Mouse (Mus musculus) hindbrain, embryonic 12.5 days (tissue): ENCODE results near the gene Hist1h4i. TPM values are rescaled to one million over a fixed set of nuclear protein-coding genes. Genes with fewer than 3 reads are reported as not detected.
A peak's percentile ranks its signal among the peaks of the same experiment; 100 is the strongest.

Experiments used
- ATAC-seq: fragments of 200-750 bp; cut with Nextera tagmentation; 2 replicates; pipeline ENCODE4 v1.8.0; 2017; ENCODE audit warnings: moderate TSS enrichment; ENCODE audit not compliant: low FRiP score
- H3K27ac ChIP-seq: fragments of 300-500 bp; sonication (generic); 2 replicates; pipeline ENCODE4 v1.5.1; 2016; ENCODE audit warnings: mild to moderate bottlenecking
- H3K27me3 ChIP-seq: fragments of 300-500 bp; sonication (generic); 2 replicates; pipeline ENCODE4 v1.6.1; 2016; ENCODE audit warnings: mild to moderate bottlenecking
- H3K36me3 ChIP-seq: fragments of 300-500 bp; sonication (generic); 2 replicates; pipeline ENCODE4 v1.6.1; 2016; ENCODE audit warnings: mild to moderate bottlenecking
- H3K4me1 ChIP-seq: fragments of 300-500 bp; sonication (generic); 2 replicates; pipeline ENCODE4 v1.6.1; 2016
- H3K4me2 ChIP-seq: fragments of 300-500 bp; sonication (generic); replicated peaks from 2 replicates; pipeline ENCODE4 v1.6.1; 2016; ENCODE audit warnings: mild to moderate bottlenecking
- H3K4me3 ChIP-seq: fragments of 300-500 bp; sonication (generic); 2 replicates; pipeline ENCODE4 v1.5.1; 2016; ENCODE audit warnings: mild to moderate bottlenecking
- H3K9ac ChIP-seq: fragments of 300-500 bp; sonication (generic); 2 replicates; pipeline ENCODE4 v1.6.1; 2016; ENCODE audit warnings: mild to moderate bottlenecking, moderate library complexity
- H3K9me3 ChIP-seq: fragments of 300-500 bp; sonication (generic); replicated peaks from 2 replicates; pipeline ENCODE4 v1.6.1; 2016; ENCODE audit warnings: mild to moderate bottlenecking
- WGBS: fragments of 180-500 bp; shearing (Covaris S2); methylation state at CpG from one replicate; pipeline ENCODE4 v1.1.7; 2016; 5-methylcytosine and 5-hydroxymethylcytosine counted together
- polyA plus RNA-seq: library from polyadenylated mRNA; unstranded; fragments of >200 nt; fragmentation: Nextera tagmentation; extraction: Ambion mirVana; gene quantifications from 2 replicates; pipeline ENCODE4 v1.2.1, GENCODE M21; 2016

Gene Hist1h4i
- polyA plus RNA-seq, 1 experiment from 2014 or later, result 20.9 TPM

DNA sequence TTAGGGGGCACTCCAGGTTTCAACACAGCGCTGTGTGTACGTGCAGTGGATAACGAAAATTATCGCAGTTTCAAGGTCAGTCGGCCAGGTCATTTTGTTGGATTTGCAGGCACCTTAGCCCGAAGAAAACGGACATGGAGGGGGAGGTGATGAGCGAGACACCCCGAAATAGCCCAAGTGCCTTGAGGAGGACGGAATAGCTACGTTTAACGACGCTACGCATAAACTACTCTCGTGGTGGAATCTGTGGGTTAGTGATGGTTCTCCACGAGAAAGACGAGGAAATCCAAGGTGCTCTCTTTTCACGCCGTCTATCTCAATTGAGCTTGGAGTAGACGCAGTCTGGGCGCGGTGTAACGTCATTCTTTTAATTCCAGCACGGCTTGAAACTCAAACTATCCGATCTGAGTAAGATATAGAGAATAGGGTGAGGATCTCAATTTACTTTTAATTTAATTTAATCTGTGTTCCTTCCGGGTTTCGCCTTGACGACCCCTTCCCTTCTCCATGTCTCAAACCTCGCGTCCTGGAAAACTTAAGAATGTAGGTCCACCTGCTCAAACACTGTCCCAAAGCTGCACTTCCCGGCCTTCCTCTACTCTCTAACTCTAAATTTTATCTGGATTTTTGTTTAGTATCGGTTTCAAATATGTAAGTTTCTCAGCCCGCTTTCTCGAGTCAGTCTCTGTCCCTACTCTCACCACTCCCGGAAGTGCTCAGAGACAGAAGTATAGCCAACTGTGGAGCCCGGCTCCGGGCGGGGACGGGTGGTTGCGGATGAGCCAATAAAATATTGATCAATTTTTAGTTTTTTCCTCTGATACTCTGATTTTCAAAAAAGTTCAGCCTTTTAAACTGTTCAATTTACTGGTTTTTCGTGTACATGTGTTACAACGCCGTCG lies 21.0 kb downstream of the Hist1h4i start:
- ATAC-seq, result no peak
- under 1% methylated on average over 44 of the region's 44 CpGs for WGBS
- Histone ChIP-seq H3K27me3 (peaks cover 40% of the 10 kb centered on the region), H3K9ac (no peak overlapping the region), H3K4me1 (peaks cover 5% of the 10 kb centered on the region), H3K4me3 (peak overlapping the region; percentile 41), H3K4me2 (peak overlapping the region; percentile 47), H3K9me3 (no peaks in the 10 kb centered on the region), H3K36me3 (no peaks in the 10 kb centered on the region), H3K27ac (no peak overlapping the region)

DNA sequence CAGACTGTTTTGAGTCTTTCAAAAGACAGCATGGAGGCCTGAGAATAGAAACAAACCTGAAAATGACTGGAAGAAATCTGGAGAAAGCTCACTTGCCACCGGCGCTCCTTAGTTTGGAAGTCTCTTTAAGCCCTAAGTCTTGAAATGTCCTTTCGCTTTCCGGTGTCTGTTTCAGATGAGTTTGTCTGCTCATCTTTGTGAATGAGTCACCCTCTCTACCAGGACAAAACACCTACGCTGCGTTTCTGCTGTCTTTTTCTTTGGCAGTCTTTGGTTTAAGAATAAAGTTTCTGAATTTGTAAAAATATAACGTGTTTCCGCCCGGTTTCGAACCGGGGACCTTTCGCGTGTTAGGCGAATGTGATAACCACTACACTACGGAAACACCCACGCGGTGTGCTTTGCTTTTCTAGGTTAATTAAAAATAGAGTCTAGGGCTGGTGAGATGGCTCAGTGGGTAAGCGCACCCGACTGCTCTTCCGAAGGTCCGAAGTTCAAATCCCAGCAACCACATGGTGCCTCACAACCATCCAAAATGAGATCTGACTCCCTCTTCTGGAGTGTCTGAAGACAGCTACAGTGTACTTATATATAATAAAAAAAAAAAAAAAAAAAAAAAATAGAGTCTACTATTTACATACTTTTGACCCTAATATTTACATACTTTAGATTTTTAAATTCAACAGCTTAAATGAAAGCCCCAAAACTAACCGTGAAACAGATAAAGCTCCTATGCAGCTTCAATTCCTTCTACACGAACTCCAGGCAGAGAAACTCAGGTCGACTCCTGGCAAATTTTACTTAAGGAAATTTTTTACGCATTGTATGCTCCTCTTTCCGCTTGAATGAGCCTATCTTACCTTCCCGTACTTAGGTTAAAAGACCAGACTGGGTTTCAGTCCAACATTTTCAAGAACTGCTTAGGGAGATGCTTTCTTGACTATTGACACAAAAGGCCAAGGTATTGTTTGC lies 25.4 kb downstream of the Hist1h4i start:
- H3K36me3 ChIP-seq, result no peaks in the 10 kb centered on the region
- H3K27me3 ChIP-seq, result peaks cover 75% of the 10 kb centered on the region
- H3K9ac ChIP-seq, result no peak overlapping the region
- ATAC-seq, result no peak
- WGBS, result 15% methylated on average over 27 of the region's 27 CpGs
- no peak overlapping the region for H3K4me3 ChIP-seq
- H3K4me1 ChIP-seq, result no peaks in the 10 kb centered on the region
- no peak overlapping the region for H3K27ac ChIP-seq
- no peaks in the 10 kb centered on the region for H3K9me3 ChIP-seq
- no peak overlapping the region for H3K4me2 ChIP-seq

- H3K27me3 ChIP-seq, result peaks cover 82% of the 10 kb centered on the region
- H3K9ac ChIP-seq, result no peak overlapping the region
- H3K9me3 ChIP-seq, result no peaks in the 10 kb centered on the region
- no peaks in the 10 kb centered on the region for H3K36me3 ChIP-seq
- WGBS, result 14% methylated on average over 17 of the region's 17 CpGs
- H3K4me1 ChIP-seq, result no peaks in the 10 kb centered on the region
- H3K4me3 ChIP-seq, result 0 out of 2 replicates have a peak overlapping the region, but pooled peaks have one; percentile 7
- peak overlapping the region; percentile 15; the same call in 1 of the 2 replicates for H3K4me2 ChIP-seq
- ATAC-seq, result no peak
- no peak overlapping the region for H3K27ac ChIP-seq
Measured at GRCm38 (mm10) chr13:22014411-22014845, 26.7 kb downstream of the Hist1h4i start.

DNA sequence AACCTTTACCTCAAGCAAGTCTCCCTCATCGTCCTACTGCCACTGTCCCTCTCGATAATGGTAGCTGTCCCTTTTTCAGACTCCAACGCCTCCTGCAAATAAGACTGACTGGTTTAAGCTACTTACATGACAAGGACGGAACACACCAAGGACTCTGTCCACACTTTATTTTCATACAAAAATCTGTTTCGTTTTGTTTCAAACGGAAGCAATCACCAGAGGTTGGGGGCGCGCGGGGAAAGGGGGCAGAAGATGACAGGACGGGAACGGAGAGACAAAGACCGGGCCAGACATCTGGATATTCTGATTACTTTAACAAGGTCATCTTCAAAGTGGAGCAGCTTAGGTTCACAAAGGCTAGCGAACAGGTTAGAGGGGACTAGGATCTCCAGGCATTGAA lies 27.4 kb downstream of the Hist1h4i start:
- Histone ChIP-seq H3K9ac (no peak overlapping the region), H3K27me3 (peaks cover 82% of the 10 kb centered on the region), H3K4me3 (no peak overlapping the region), H3K9me3 (no peaks in the 10 kb centered on the region), H3K27ac (no peak overlapping the region), H3K4me2 (no peak overlapping the region), H3K36me3 (no peaks in the 10 kb centered on the region), H3K4me1 (no peaks in the 10 kb centered on the region)
- WGBS, result 16% methylated on average over 13 of the region's 13 CpGs
- no peak for ATAC-seq

DNA sequence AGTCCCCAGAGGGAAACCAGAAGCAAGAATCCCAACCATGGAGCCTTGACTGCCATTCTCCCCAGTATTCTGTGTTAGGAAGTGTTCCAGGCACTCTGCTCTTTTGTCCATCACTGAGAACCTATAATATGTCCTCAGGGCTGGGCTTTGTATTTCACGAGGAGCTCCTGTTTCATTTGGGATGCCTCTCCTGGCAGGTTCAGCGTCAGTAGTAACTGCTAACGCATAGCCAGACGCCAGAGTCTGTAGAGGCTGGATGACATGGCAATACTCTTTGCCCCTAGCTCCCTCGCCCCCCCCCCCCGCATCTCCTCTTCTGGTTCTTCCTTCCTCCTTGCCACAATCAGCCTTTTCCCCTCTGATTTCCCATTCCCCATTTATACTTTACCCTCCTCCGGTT lies 31.5 kb downstream of the Hist1h4i start, which contains the start of gene Prss16:
Gene Prss16, minus strand, starts transcription at position 101 of the 400 bp plus-strand sequence.
- Histone ChIP-seq H3K9me3 (no peaks in the 10 kb centered on the region), H3K4me1 (peaks cover 16% of the 10 kb centered on the region), H3K4me2 (no peak within 1 kb of the TSS), H3K36me3 (no peaks in the 10 kb centered on the region), H3K4me3 (no peak within 1 kb of the TSS), H3K27me3 (peaks cover 96% of the 10 kb centered on the region), H3K27ac (no peak within 1 kb of the TSS), H3K9ac (no peak within 1 kb of the TSS)
- WGBS, result 35% methylated on average over 7 of the region's 7 CpGs
- ATAC-seq, result no peak

GRCm38 (mm10) chr13:22008707-22009106 lies 32.5 kb downstream of the Hist1h4i start:
- no peak for ATAC-seq
- Histone ChIP-seq H3K4me3 (no peak overlapping the region), H3K9ac (no peak overlapping the region), H3K4me1 (peaks cover 16% of the 10 kb centered on the region), H3K27ac (no peak overlapping the region), H3K9me3 (no peaks in the 10 kb centered on the region), H3K27me3 (peaks cover 96% of the 10 kb centered on the region), H3K4me2 (no peak overlapping the region), H3K36me3 (no peaks in the 10 kb centered on the region)
- WGBS, result 80% methylated on average over 3 of the region's 3 CpGs

DNA sequence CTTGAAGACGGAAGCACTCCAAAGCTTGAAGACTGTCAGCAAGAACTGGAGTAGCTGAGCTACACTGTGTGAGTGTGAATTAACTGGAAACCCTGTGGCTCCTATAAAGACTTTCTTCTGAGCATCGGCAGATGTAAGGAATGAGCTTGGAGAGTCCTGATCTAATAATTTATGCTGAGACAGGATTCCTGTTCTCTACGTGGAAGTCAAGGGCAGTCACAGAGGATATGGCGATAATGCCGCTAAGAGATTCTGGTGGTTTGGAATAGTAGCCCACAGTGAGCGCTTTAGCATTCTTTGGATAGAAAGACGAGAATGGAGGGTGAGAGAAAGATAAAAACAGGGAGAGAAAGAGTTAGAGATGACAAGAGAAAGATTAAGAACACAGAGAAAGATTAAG lies 33.3 kb downstream of the Hist1h4i start:
- Histone ChIP-seq H3K4me3 (no peak overlapping the region), H3K27me3 (peaks cover 98% of the 10 kb centered on the region), H3K27ac (no peak overlapping the region), H3K9me3 (no peaks in the 10 kb centered on the region), H3K9ac (no peak overlapping the region), H3K4me2 (no peak overlapping the region), H3K36me3 (no peaks in the 10 kb centered on the region), H3K4me1 (peaks cover 16% of the 10 kb centered on the region)
- no peak for ATAC-seq
- 48% methylated on average over 7 of the region's 7 CpGs for WGBS

- peak overlapping the region; percentile 81 for H3K4me2 ChIP-seq
- peaks cover 98% of the 10 kb centered on the region for H3K27me3 ChIP-seq
- no peak for ATAC-seq
- no peaks in the 10 kb centered on the region for H3K36me3 ChIP-seq
- no peak overlapping the region for H3K27ac ChIP-seq
- no peak overlapping the region for H3K9ac ChIP-seq
- no peaks in the 10 kb centered on the region for H3K9me3 ChIP-seq
- WGBS, result 2% methylated on average over 18 of the region's 18 CpGs
- peak overlapping the region; percentile 46 for H3K4me3 ChIP-seq
- H3K4me1 ChIP-seq, result peaks cover 16% of the 10 kb centered on the region
Measured at GRCm38 (mm10) chr13:22007121-22007510, 34.0 kb downstream of the Hist1h4i start.

DNA sequence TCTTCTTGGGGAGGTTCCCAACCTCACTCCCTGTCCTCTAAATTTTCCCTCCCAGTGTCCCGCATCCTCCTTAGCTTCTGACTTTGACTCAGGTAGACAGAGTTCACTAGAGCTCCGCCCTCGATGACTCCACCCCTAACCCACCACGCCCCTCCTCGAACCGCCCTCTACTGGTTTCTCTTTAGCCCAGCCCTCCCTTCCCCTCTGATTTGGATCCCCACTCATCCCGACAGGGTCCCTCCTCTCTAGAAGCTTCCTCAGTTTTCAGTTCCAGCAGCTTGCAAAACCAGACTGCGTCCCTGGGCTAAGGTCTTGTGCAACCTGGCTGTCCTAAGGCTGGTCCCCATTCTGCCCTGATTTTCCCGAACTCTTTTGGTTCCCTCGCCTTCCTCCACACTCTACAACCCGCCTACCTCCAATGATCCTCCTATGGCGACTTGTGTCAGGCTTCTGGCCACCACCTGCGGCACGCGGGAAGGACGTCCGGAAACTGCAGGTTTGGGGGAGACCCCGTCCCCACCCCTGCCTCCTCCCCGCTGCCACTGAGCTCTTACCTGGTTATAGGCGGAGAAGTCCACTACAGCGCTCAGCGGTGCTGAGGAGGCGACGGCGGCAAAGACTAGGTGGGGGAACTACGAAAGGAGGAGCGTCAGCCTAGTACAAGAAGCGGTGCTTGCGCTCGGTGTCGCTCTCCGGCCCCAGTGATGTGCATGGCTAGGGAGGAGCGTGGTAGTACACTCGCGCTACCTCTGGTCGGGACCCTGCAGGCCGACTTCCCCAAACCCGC lies 34.6 kb downstream of the Hist1h4i start:
- Histone ChIP-seq H3K4me1 (peaks cover 16% of the 10 kb centered on the region), H3K4me2 (peak overlapping the region; percentile 81), H3K9me3 (no peaks in the 10 kb centered on the region), H3K9ac (no peak overlapping the region), H3K36me3 (no peaks in the 10 kb centered on the region), H3K27ac (no peak overlapping the region), H3K27me3 (peaks cover 100% of the 10 kb centered on the region), H3K4me3 (peak overlapping the region; percentile 46)
- peak; percentile 69; the same call in 1 of the 2 replicates for ATAC-seq
- WGBS, result under 1% methylated on average over 38 of the region's 38 CpGs

GRCm38 (mm10) chr13:22005605-22006333 lies 35.4 kb downstream of the Hist1h4i start:
- H3K4me1 ChIP-seq, result peaks cover 16% of the 10 kb centered on the region
- no peaks in the 10 kb centered on the region for H3K36me3 ChIP-seq
- WGBS, result under 1% methylated on average over 45 of the region's 45 CpGs
- peak overlapping the region; percentile 81 for H3K4me2 ChIP-seq
- no peaks in the 10 kb centered on the region for H3K9me3 ChIP-seq
- no peak overlapping the region for H3K9ac ChIP-seq
- H3K27me3 ChIP-seq, result peaks cover 100% of the 10 kb centered on the region
- peak; percentile 69; the same call in 1 of the 2 replicates for ATAC-seq
- peak overlapping the region; percentile 46 for H3K4me3 ChIP-seq
- H3K27ac ChIP-seq, result no peak overlapping the region

DNA sequence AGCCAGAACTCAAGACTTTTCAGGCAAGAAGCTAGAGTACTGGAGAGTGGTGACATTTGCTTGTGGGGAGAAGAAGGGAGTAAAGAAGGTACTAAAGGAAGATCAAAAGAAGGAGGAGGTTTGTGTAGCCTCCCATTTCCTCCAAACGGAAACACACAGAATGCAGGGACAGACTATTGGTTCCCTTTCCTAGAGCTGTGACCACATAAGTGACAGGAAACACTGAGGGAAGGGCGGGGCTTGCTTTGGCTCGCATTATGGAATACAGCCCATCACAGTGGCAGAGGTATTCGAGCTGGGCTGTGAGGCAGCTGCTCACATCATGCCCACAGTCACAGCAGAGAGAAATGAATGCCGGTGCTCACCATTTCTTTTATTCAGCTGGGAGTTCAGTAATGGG lies 39.3 kb downstream of the Hist1h4i start:
- WGBS, result 29% methylated on average over 5 of the region's 5 CpGs
- no peak overlapping the region for H3K4me3 ChIP-seq
- no peaks in the 10 kb centered on the region for H3K36me3 ChIP-seq
- no peaks in the 10 kb centered on the region for H3K9me3 ChIP-seq
- H3K27ac ChIP-seq, result no peak overlapping the region
- H3K9ac ChIP-seq, result no peak overlapping the region
- peaks cover 99% of the 10 kb centered on the region for H3K27me3 ChIP-seq
- no peak overlapping the region for H3K4me2 ChIP-seq
- no peak for ATAC-seq
- peaks cover 18% of the 10 kb centered on the region for H3K4me1 ChIP-seq
